Mouse (Mus musculus) kidney, embryonic 14.5 days (tissue): Measurements from ENCODE around the gene Rhoc. TPM values are rescaled to one million over a fixed set of nuclear protein-coding genes. Genes with fewer than 3 reads are reported as not detected.
"Not testable (repeated sequence)": the region's sequence is repeated elsewhere in the genome, so short reads cannot be mapped to it uniquely, and the experiment has no call there.

Experiments used
- ATAC-seq: fragments of 200-750 bp; cut with Nextera tagmentation; 2 replicates; pipeline ENCODE4 v1.8.0; 2017; ENCODE audit warnings: moderate number of reproducible peaks, mild to moderate bottlenecking, moderate TSS enrichment, moderate library complexity; ENCODE audit not compliant: low FRiP score, low TSS enrichment
- H3K27ac ChIP-seq: fragments of 300-500 bp; sonication (generic); 2 replicates; pipeline ENCODE4 v1.5.1; 2014; ENCODE audit warnings: low read depth, mild to moderate bottlenecking, low read length, moderate library complexity, mixed read lengths
- H3K27me3 ChIP-seq: fragments of 300-500 bp; sonication (generic); 2 replicates; pipeline ENCODE4 v1.6.1; 2014; ENCODE audit warnings: mild to moderate bottlenecking, low read length; ENCODE audit not compliant: control insufficient read depth, insufficient read depth
- H3K36me3 ChIP-seq: fragments of 300-500 bp; sonication (generic); 2 replicates; pipeline ENCODE4 v1.6.1; 2014; ENCODE audit warnings: low read length, mixed read lengths; ENCODE audit not compliant: control insufficient read depth, insufficient read depth
- H3K4me1 ChIP-seq: fragments of 300-500 bp; sonication (generic); 2 replicates; pipeline ENCODE4 v1.6.1; 2014; ENCODE audit warnings: low read length, mixed read lengths; ENCODE audit not compliant: control insufficient read depth, insufficient read depth
- H3K4me2 ChIP-seq: fragments of 300-500 bp; sonication (generic); replicated peaks from 2 replicates; pipeline ENCODE4 v1.6.1; 2014; ENCODE audit warnings: low read depth, mild to moderate bottlenecking, low read length
- H3K4me3 ChIP-seq: fragments of 300-500 bp; sonication (generic); 2 replicates; pipeline ENCODE4 v1.5.1; 2014; ENCODE audit warnings: mild to moderate bottlenecking, low read length
- H3K9ac ChIP-seq: fragments of 300-500 bp; sonication (generic); 2 replicates; pipeline ENCODE4 v1.6.1; 2014; ENCODE audit warnings: low read depth, mild to moderate bottlenecking, low read length, moderate library complexity
- H3K9me3 ChIP-seq: fragments of 300-500 bp; sonication (generic); 2 replicates; pipeline ENCODE4 v1.6.1; 2016; ENCODE audit warnings: low read length; ENCODE audit not compliant: control insufficient read depth
- WGBS: fragments of 180-500 bp; shearing (Covaris S2); extraction: QIAGEN DNeasy Blood & Tissue Kit; methylation state at CpG from one replicate; pipeline ENCODE4 v1.1.7; 2014; 5-methylcytosine and 5-hydroxymethylcytosine counted together
- polyA plus RNA-seq: library from polyadenylated mRNA; unstranded; fragments of >200 nt; fragmentation: Nextera tagmentation; extraction: Ambion mirVana; gene quantifications from 2 replicates; pipeline ENCODE4 v1.2.1, GENCODE M21; 2014

Rhoc gene
- polyA plus RNA-seq, 1 experiment from 2014 or later: 110 TPM

DNA sequence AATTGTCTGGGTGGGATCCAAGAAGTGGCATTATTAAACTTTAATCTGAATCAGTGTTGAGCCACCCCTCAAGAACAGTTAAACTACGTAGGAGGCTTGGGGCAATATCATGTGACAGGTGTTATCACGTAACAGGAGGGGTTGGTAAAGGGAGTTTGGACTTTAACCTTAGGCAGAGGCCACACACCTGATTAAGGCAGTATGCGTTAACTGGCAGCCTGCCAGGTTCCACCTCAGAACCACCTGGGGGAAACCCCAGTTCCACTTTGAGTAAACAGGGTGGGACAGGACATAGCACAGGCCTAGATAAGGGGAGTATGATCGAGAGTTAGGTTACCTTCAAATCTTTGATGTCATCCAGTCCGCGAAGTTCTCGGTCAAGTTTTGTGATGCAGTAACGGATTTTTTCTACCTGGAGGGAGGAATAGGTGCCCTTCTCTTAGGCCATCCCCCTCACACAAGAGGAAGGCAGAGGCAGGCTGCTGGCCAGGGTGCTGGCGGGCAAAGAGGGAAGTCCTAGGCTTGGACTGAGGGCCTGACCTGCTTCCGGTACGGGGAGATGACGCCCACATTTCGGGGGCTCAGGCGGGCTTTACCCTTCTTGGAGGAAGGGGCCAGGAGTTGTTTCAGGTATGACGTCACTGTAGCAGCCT, 8.4 kb downstream of the Rhoc start:
- Histone ChIP-seq H3K4me1 (peaks cover 44% of the 10 kb centered on the region), H3K4me2 (no peak overlapping the region), H3K4me3 (no peak overlapping the region), H3K36me3 (peaks cover 82% of the 10 kb centered on the region), H3K27ac (no peak overlapping the region), H3K27me3 (no peaks in the 10 kb centered on the region), H3K9me3 (no peaks in the 10 kb centered on the region), H3K9ac (no peak overlapping the region)
- ATAC-seq: no peak
- WGBS: 69% methylated on average over 15 of the region's 15 CpGs

DNA sequence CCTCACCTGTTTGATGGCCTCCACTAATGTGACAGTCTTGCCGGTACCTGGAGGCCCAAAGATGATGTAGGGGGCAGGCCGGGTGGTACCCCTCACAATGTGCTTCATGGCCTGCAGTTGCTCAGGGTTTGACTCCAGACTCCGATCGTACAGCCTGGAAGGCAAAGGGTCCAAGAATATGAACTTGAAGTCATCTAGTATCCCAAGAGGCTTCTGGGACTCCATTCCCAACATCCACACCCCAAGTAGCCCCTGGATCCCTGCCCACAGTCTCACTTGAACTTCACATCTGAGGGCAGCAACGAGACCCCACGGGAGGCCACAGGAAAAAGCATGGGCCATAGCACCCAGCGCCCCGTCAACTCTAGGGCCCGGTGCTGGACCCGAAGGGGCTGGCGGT, 12.5 kb downstream of the Rhoc start:
- H3K4me2 ChIP-seq: no peak overlapping the region
- no peak for ATAC-seq
- H3K4me3 ChIP-seq: no peak overlapping the region
- no peak overlapping the region for H3K27ac ChIP-seq
- peaks cover 74% of the 10 kb centered on the region for H3K36me3 ChIP-seq
- no peaks in the 10 kb centered on the region for H3K9me3 ChIP-seq
- peaks cover 9% of the 10 kb centered on the region for H3K4me1 ChIP-seq
- WGBS: 95% methylated on average over 11 of the region's 11 CpGs
- no peak overlapping the region for H3K9ac ChIP-seq
- no peaks in the 10 kb centered on the region for H3K27me3 ChIP-seq

DNA sequence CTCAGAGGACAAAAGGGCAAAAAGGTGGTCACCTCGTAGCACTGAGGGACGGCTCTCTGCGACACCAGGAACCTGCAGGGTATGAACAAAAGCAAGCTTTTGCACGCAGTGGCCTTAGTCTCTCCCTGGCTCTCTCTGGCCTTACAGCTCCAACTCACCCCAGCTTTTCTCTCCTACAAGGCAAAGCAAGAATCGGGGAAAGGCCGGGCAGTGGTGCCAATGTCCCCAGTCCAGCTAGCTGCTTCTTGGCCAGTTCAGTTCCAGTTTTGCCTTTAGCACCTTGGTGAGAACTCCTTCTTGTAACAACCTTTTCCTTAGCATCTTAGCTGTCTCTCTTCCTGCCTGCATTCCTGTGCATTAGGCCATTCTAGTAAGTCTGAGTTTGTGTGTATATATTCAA, 13.3 kb downstream of the Rhoc start:
- Histone ChIP-seq H3K4me2 (no peak overlapping the region), H3K9ac (no peak overlapping the region), H3K9me3 (no peaks in the 10 kb centered on the region), H3K27ac (no peak overlapping the region), H3K27me3 (no peaks in the 10 kb centered on the region), H3K36me3 (peaks cover 66% of the 10 kb centered on the region), H3K4me3 (no peak overlapping the region), H3K4me1 (peaks cover 3% of the 10 kb centered on the region)
- WGBS: 86% methylated on average over 6 of the region's 6 CpGs
- ATAC-seq: no peak

DNA sequence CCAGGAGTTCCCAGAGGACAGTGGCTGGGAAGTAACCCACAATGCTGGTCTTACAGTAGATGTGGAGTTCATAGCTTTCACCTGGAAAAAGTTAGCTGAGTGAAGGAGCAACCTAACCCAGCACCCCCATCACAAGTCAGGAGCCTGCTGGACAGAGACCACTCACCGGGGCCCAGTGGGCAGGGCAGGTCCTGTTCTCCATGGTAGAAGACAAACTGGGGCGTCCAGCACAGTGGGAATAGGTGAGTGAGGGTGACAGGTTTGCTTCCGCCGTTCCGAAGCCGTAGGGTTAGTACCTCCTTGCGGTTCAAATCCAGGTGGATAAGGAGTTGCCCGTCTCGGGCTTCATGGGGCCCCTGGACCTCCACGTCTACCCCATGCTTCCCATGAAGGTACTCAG, 16.1 kb downstream of the Rhoc start:
- Histone ChIP-seq H3K27me3 (no peaks in the 10 kb centered on the region), H3K9me3 (no peaks in the 10 kb centered on the region), H3K27ac (no peak overlapping the region), H3K36me3 (peaks cover 47% of the 10 kb centered on the region), H3K9ac (no peak overlapping the region), H3K4me1 (no peaks in the 10 kb centered on the region), H3K4me2 (no peak overlapping the region), H3K4me3 (no peak overlapping the region)
- 93% methylated on average over 10 of the region's 10 CpGs for WGBS
- ATAC-seq: no peak

DNA sequence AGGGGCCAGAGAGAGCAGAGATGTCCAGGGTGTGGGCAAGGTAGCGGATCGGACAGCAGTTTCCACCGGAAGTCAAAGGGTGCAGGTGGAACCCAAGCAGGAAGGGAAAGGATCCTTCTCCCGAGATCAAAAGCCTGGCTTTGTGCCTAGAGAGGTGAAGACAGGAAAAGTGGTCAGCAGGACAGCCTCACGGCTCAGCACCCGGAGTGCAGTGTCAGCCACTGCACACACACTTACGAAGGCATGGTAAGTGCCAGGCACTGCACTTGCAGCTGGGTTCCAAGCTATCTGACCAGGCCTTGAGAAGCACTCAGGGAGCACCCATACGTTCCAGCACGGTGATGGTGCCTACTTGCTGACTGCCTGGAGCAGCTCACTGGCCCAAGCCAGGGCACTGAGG, 17.4 kb downstream of the Rhoc start:
- no peak overlapping the region for H3K4me2 ChIP-seq
- no peaks in the 10 kb centered on the region for H3K4me1 ChIP-seq
- WGBS: 77% methylated on average over 9 of the region's 9 CpGs
- no peak overlapping the region for H3K27ac ChIP-seq
- no peak for ATAC-seq
- H3K27me3 ChIP-seq: no peaks in the 10 kb centered on the region
- H3K36me3 ChIP-seq: peaks cover 36% of the 10 kb centered on the region
- no peak overlapping the region for H3K4me3 ChIP-seq
- no peak overlapping the region for H3K9ac ChIP-seq
- H3K9me3 ChIP-seq: no peaks in the 10 kb centered on the region

DNA sequence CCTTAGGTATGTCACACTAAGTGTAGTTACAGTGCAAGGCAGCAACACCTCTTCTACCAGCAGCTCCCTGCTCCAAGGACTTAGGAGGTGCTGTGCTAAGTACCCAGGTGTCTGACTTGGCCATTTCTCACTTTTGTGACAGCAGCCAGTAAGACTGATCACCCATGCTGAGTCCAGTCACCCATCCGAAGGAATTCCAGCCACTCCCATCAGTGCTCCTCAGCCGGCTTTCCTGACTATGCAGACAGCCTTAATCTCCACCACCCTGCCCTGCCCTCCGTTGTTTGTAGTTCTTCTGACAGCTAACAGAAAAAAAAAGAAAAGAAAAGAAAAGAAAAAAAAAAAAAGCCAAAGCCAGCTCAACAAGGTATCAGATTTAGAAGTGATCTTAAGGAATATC, 23.6 kb downstream of the Rhoc start:
- Histone ChIP-seq H3K27ac (no peak overlapping the region), H3K4me3 (no peak overlapping the region), H3K4me2 (no peak overlapping the region), H3K27me3 (no peaks in the 10 kb centered on the region), H3K9ac (no peak overlapping the region), H3K9me3 (no peaks in the 10 kb centered on the region), H3K36me3 (no peaks in the 10 kb centered on the region; the same call in 1 of the 2 replicates), H3K4me1 (peaks cover 7% of the 10 kb centered on the region)
- WGBS: 34% methylated on average over 3 of the region's 3 CpGs
- peak; percentile 51 for ATAC-seq

DNA sequence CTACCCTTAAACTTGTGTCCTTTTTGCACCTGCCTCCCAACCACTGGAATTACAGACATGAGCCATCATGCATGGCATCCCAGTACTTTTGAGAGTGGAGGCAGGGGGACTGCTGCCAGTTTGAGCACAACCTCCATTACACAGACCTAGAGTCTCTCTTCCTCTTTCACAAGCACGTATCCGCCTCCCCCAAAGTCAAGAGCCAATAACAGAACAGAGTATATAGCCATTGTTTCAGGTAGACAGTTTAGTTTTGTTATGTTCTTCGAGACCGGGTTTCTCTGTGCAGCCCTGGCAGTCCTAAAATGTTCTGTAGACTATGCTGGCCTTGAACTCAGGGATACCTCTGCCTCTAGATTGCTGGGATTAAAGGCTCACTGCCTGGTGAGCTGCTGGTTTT, 24.1 kb downstream of the Rhoc start:
- 90% methylated on average over 4 of the region's 4 CpGs for WGBS
- ATAC-seq: no peak
- Histone ChIP-seq H3K4me1 (peaks cover 7% of the 10 kb centered on the region), H3K36me3 (no peaks in the 10 kb centered on the region; the same call in 1 of the 2 replicates), H3K27ac (no peak overlapping the region), H3K27me3 (no peaks in the 10 kb centered on the region), H3K4me3 (no peak overlapping the region), H3K4me2 (no peak overlapping the region), H3K9me3 (no peaks in the 10 kb centered on the region), H3K9ac (no peak overlapping the region)

DNA sequence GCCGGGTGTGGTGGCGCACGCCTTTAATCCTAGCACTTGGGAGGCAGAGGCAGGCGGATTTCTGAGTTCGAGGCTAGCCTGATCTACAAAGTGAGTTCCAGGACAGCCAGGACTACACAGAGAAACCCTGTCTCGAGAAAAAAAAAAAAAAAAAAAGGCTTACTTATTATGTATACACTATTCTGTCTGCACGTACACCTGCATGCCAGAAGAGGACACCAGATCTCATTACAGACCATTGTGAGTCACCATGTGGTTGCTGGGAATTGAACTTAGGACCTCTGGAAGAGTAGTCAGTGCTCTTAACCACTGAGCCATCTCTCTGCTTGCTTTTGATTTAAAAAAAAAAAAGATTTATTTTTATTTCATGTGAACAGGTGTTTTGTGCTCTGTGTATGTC, 25.1 kb downstream of the Rhoc start:
- H3K27me3 ChIP-seq, H3K9ac ChIP-seq, H3K4me1 ChIP-seq, H3K36me3 ChIP-seq, H3K9me3 ChIP-seq, H3K27ac ChIP-seq, H3K4me2 ChIP-seq, H3K4me3 ChIP-seq, ATAC-seq: not testable (repeated sequence)
- WGBS: 95% methylated on average over 7 of the region's 7 CpGs

DNA sequence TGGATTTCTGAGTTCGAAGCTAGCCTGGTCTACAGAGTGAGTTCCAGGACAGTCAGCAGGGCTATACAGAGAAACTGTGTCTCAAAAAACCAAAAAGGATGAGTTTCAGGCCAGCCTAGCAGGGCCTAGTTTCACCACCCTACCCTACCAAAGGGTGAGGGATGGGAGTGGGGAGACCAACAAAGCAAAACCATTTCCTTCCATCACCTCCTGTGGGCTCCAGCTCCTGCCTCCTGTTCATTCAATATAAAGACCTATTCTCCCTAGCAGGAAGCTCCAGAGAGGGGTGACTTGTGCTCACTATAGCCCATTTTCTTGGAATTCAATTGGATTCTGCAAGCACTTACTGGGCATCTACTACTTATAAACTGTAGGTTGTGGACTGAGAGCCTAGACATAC, 26.6 kb downstream of the Rhoc start:
- H3K4me1 ChIP-seq: peaks cover 16% of the 10 kb centered on the region
- no peaks in the 10 kb centered on the region; the same call in 1 of the 2 replicates for H3K36me3 ChIP-seq
- WGBS: 94% methylated on average over 1 of the region's 1 CpGs
- H3K9me3 ChIP-seq: no peaks in the 10 kb centered on the region
- no peak overlapping the region for H3K4me3 ChIP-seq
- ATAC-seq: no peak
- no peak overlapping the region for H3K9ac ChIP-seq
- H3K4me2 ChIP-seq: no peak overlapping the region
- no peaks in the 10 kb centered on the region for H3K27me3 ChIP-seq
- H3K27ac ChIP-seq: no peak overlapping the region
